ENCODE assay signal across 9 mouse cellular contexts in genomic region chr2:18041199-18041885, GRCm38 (mm10). TPM values are rescaled to one million over a fixed set of nuclear protein-coding genes. Genes with fewer than 3 reads are reported as not detected.
A peak's percentile ranks its signal among the peaks of the same experiment; 100 is the strongest.
DNase-seq lines count a peak whose midpoint lies in the region; ATAC-seq lines count a peak whose summit lies in the region.
"Had no signal": no experiment of that assay in that cellular context is flagged by ENCODE, and none has a peak within 500 bp of the region (broad histone marks: within the 10 kb centered on the region; RNA-seq: fewer than 3 reads in every experiment).

No protein-coding gene starts in this region.

- intact Hi-C loops in heart, postnatal 25 days (cut with DNase I): no loop called here

- H3K4me1 ChIP-seq in heart, embryonic 11.5 days (ENCODE audit: control insufficient read depth, insufficient read depth, low read length): peaks cover 51% of the 10 kb centered on the region
- H3K4me1 ChIP-seq in intestine, embryonic 14.5 days (replicated peaks; ENCODE audit: control insufficient read depth, insufficient read depth, low read length): peaks cover 56% of the 10 kb centered on the region
- peaks cover 14% of the 10 kb centered on the region for H3K4me1 ChIP-seq in liver, embryonic 15.5 days (replicated peaks)

- peak overlapping the region; percentile 88 for H3K9ac ChIP-seq in heart, embryonic 11.5 days (ENCODE audit: low read depth, low read length)
- H3K9ac ChIP-seq in intestine, embryonic 14.5 days (ENCODE audit: low read length): peak overlapping the region; percentile 27
- H3K9ac ChIP-seq in liver, embryonic 15.5 days: no peak overlapping the region

- no peaks in the 10 kb centered on the region for H3K27me3 ChIP-seq in heart, embryonic 11.5 days (ENCODE audit: control insufficient read depth, insufficient read depth, low read length)
- H3K27me3 ChIP-seq in intestine, embryonic 14.5 days (replicated peaks; ENCODE audit: control insufficient read depth, insufficient read depth, low read length): no peaks in the 10 kb centered on the region
- peaks cover 95% of the 10 kb centered on the region for H3K27me3 ChIP-seq in liver, embryonic 15.5 days

- ATAC-seq in heart, embryonic 11.5 days (replicated peaks; ENCODE audit: insufficient number of reproducible peaks, low FRiP score, low TSS enrichment): peak; percentile 52; the same call in 1 of the 2 replicates
- ATAC-seq in intestine, embryonic 14.5 days (replicated peaks; ENCODE audit: low FRiP score, low TSS enrichment, low read depth): 0 out of 2 replicates have a peak, but pooled peaks have one; percentile 37
- peak; percentile 47 for ATAC-seq in liver, embryonic 15.5 days (ENCODE audit: insufficient read depth)

- H3K27ac ChIP-seq in heart, embryonic 11.5 days (ENCODE audit: low read depth, low read length): peak overlapping the region; percentile 70
- peak overlapping the region; percentile 59; the same call in 1 of the 2 replicates for H3K27ac ChIP-seq in intestine, embryonic 14.5 days (ENCODE audit: low read depth)
- H3K27ac ChIP-seq in liver, embryonic 15.5 days (replicated peaks): peak overlapping the region; percentile 64

- H3K4me3 ChIP-seq in heart, embryonic 11.5 days (ENCODE audit: low read depth, low read length): peak overlapping the region; percentile 42
- no peak overlapping the region for H3K4me3 ChIP-seq in intestine, embryonic 14.5 days (ENCODE audit: low read depth, low read length)
- no peak overlapping the region for H3K4me3 ChIP-seq in liver, embryonic 15.5 days (replicated peaks)
- H3K4me3 ChIP-seq: erythroblast, embryonic 14.5 days had no signal

- WGBS in heart, embryonic 11.5 days (ENCODE audit: insufficient replicate concordance): 13% methylated on average over 14 of the region's 14 CpGs
- WGBS in intestine, embryonic 14.5 days: 39% methylated on average over 14 of the region's 14 CpGs
- 49% methylated on average over 14 of the region's 14 CpGs for WGBS in liver, embryonic 15.5 days (ENCODE audit: insufficient replicate concordance)

- no peak for DNase-seq in heart, postnatal 25 days (ENCODE audit: low spot score)
- DNase-seq in embryo, embryonic 10 days (ENCODE audit: low spot score): peak; percentile 81
- DNase-seq in intestine, embryonic 14.5 days (ENCODE audit: low spot score): peak; percentile 73
- DNase-seq in urinary bladder, postnatal 10 days (ENCODE audit: low spot score): no peak
- no peak for DNase-seq in ovary, postnatal 36 days (ENCODE audit: low spot score)
- DNase-seq in ovary, postnatal 10 days (ENCODE audit: low spot score): no peak

- H3K9me3 ChIP-seq in heart, embryonic 11.5 days (replicated peaks; ENCODE audit: control insufficient read depth, low read length): no peaks in the 10 kb centered on the region
- H3K9me3 ChIP-seq in intestine, embryonic 14.5 days (ENCODE audit: control insufficient read depth, low read length): no peaks in the 10 kb centered on the region
- no peaks in the 10 kb centered on the region for H3K9me3 ChIP-seq in liver, embryonic 15.5 days (replicated peaks)

- no peaks in the 10 kb centered on the region for H3K36me3 ChIP-seq in heart, embryonic 11.5 days (ENCODE audit: control insufficient read depth, insufficient read depth, low read length)
- no peaks in the 10 kb centered on the region for H3K36me3 ChIP-seq in intestine, embryonic 14.5 days (ENCODE audit: control insufficient read depth, insufficient read depth, low read length)
- H3K36me3 ChIP-seq in liver, embryonic 15.5 days (replicated peaks): no peaks in the 10 kb centered on the region

- peak overlapping the region; percentile 81 for H3K4me2 ChIP-seq in heart, embryonic 11.5 days
- peak overlapping the region; percentile 56 for H3K4me2 ChIP-seq in intestine, embryonic 14.5 days (ENCODE audit: low read length)
- peak overlapping the region; percentile 27 for H3K4me2 ChIP-seq in liver, embryonic 15.5 days

RNA-seq across cellular contexts. Expression of gene A930004D18Rik, which starts 3.8 kb away (rescaled TPM):
- 7.1 and 9.1 TPM in 2 replicates for polyA plus RNA-seq in heart, embryonic 11.5 days (2014; fragmentation: Nextera tagmentation; extraction: Ambion mirVana)
- total RNA-seq in heart, postnatal 25 days (2021): 1 to 10 TPM; 3.5 to 3.8 TPM
- polyA plus RNA-seq in intestine, embryonic 14.5 days (2014; fragmentation: Nextera tagmentation; extraction: Ambion mirVana): 11.5 and 13.3 TPM in 2 replicates
- polyA plus RNA-seq in liver, embryonic 15.5 days (2015; fragmentation: Nextera tagmentation; extraction: Ambion mirVana): 1.3 and 1.4 TPM in 2 replicates
- polyA plus RNA-seq: erythroblast, embryonic 14.5 days had no signal

RNA-seq across cellular contexts. Expression of gene Skida1, which starts 7.5 kb away (rescaled TPM):
- 6.0 and 6.4 TPM in 2 replicates for polyA plus RNA-seq in heart, embryonic 11.5 days (2014; fragmentation: Nextera tagmentation; extraction: Ambion mirVana)
- total RNA-seq in heart, postnatal 25 days (2021): 1 to 10 TPM; 3.3 to 4.0 TPM
- polyA plus RNA-seq in intestine, embryonic 14.5 days (2014; fragmentation: Nextera tagmentation; extraction: Ambion mirVana): 3.3 and 3.8 TPM in 2 replicates
- 0.37 and 0.47 TPM in 2 replicates for polyA plus RNA-seq in liver, embryonic 15.5 days (2015; fragmentation: Nextera tagmentation; extraction: Ambion mirVana)
- polyA plus RNA-seq: erythroblast, embryonic 14.5 days had no signal

RNA-seq across cellular contexts. Expression of gene Mllt10, which starts 13.7 kb away (rescaled TPM):
- polyA plus RNA-seq in heart, embryonic 11.5 days (2014; fragmentation: Nextera tagmentation; extraction: Ambion mirVana): 25.9 and 36.4 TPM in 2 replicates
- 10 to 100 TPM; 32.6 to 35.1 TPM for total RNA-seq in heart, postnatal 25 days (2021)
- polyA plus RNA-seq in intestine, embryonic 14.5 days (2014; fragmentation: Nextera tagmentation; extraction: Ambion mirVana): 36.4 and 40.2 TPM in 2 replicates
- 26.2 and 27.9 TPM in 2 replicates for polyA plus RNA-seq in liver, embryonic 15.5 days (2015; fragmentation: Nextera tagmentation; extraction: Ambion mirVana)

RNA-seq across cellular contexts. Expression of gene H2al2a, which starts 44.6 kb away (rescaled TPM):
- polyA plus RNA-seq in heart, embryonic 11.5 days (2014; fragmentation: Nextera tagmentation; extraction: Ambion mirVana): not detected in 2 replicates
- not detected for total RNA-seq in heart, postnatal 25 days (2021)
- polyA plus RNA-seq in intestine, embryonic 14.5 days (2014; fragmentation: Nextera tagmentation; extraction: Ambion mirVana): not detected in 2 replicates
- not detected in 2 replicates for polyA plus RNA-seq in liver, embryonic 15.5 days (2015; fragmentation: Nextera tagmentation; extraction: Ambion mirVana)
- polyA plus RNA-seq: erythroblast, embryonic 14.5 days had no signal

Comparison
In these comparisons a context has a peak if more than half of its experiments do, and no peak if none do; other contexts are left out.
1. H3K4me2 ChIP-seq: peak in every context shown above with its lines; median percentile 81 in heart, embryonic 11.5 days; 56 in intestine, embryonic 14.5 days; 27 in liver, embryonic 15.5 days.
2. DNase-seq: peak in embryo, embryonic 10 days (single experiment) and intestine, embryonic 14.5 days (single experiment); none in heart, postnatal 25 days (single experiment), urinary bladder, postnatal 10 days (single experiment), ovary, postnatal 36 days (single experiment) and ovary, postnatal 10 days (single experiment).
3. Peak in every context shown above with its lines, with median percentiles within 50 percentile points of each other: ATAC-seq and H3K27ac ChIP-seq.